Mouse (Mus musculus) lung, postnatal 0 days (tissue): ENCODE results near the gene Ranbp3. TPM values are rescaled to one million over a fixed set of nuclear protein-coding genes. Genes with fewer than 3 reads are reported as not detected.
"Not testable (repeated sequence)": the region's sequence is repeated elsewhere in the genome, so short reads cannot be mapped to it uniquely, and the experiment has no call there.

Source experiments
- ATAC-seq: fragments of 200-750 bp; cut with Nextera tagmentation; 2 replicates; pipeline ENCODE4 v1.8.0; 2017; ENCODE audit warnings: moderate library complexity
- DNase-seq: peaks from one replicate; pipeline ENCODE4 v3.0.0-alpha.2; 2016; ENCODE audit warnings: low spot score
- H3K27ac ChIP-seq: fragments of 300-500 bp; sonication (generic); 2 replicates; pipeline ENCODE4 v1.5.1; 2014; ENCODE audit warnings: antibody characterized with exemption, mild to moderate bottlenecking, low read length, mixed read lengths
- H3K27me3 ChIP-seq: fragments of 300-500 bp; sonication (generic); replicated peaks from 2 replicates; pipeline ENCODE4 v1.6.1; 2014; ENCODE audit warnings: low read length, mixed read lengths; ENCODE audit not compliant: insufficient read depth
- H3K36me3 ChIP-seq: fragments of 300-500 bp; sonication (generic); 2 replicates; pipeline ENCODE4 v1.6.1; 2014; ENCODE audit warnings: low read length, mixed read lengths; ENCODE audit not compliant: insufficient read depth
- H3K4me1 ChIP-seq: fragments of 300-500 bp; sonication (generic); 2 replicates; pipeline ENCODE4 v1.6.1; 2014; ENCODE audit warnings: antibody characterized with exemption, low read depth, low read length, mixed read lengths; ENCODE audit not compliant: insufficient read depth
- H3K4me2 ChIP-seq: fragments of 300-500 bp; sonication (generic); replicated peaks from 2 replicates; pipeline ENCODE4 v1.6.1; 2014; ENCODE audit warnings: low read depth, mild to moderate bottlenecking, low read length, moderate library complexity, mixed read lengths
- H3K4me3 ChIP-seq: fragments of 300-500 bp; sonication (generic); 2 replicates; pipeline ENCODE4 v1.5.1; 2014; ENCODE audit warnings: low read depth, low read length
- H3K9ac ChIP-seq: fragments of 300-500 bp; sonication (generic); replicated peaks from 2 replicates; pipeline ENCODE4 v1.6.1; 2014; ENCODE audit warnings: low read depth, mild to moderate bottlenecking
- H3K9me3 ChIP-seq: fragments of 300-500 bp; sonication (generic); 2 replicates; pipeline ENCODE4 v1.6.1; 2016; ENCODE audit warnings: low read length, mixed read lengths
- CTCF ChIP-seq: IDR thresholded peaks from 2 replicates; pipeline ENCODE4 v1.5.1; 2016; ENCODE audit warnings: antibody characterized with exemption, mild to moderate bottlenecking
- EP300 ChIP-seq: IDR thresholded peaks from 2 replicates; pipeline ENCODE4 v1.6.1; 2016; ENCODE audit warnings: antibody characterized with exemption, mild to moderate bottlenecking, control low read depth
- WGBS: fragments of 180-500 bp; shearing (Covaris S2); extraction: QIAGEN DNeasy Blood & Tissue Kit; methylation state at CpG from one replicate; pipeline ENCODE4 v1.1.7; 2014; 5-methylcytosine and 5-hydroxymethylcytosine counted together
- polyA plus RNA-seq: library from polyadenylated mRNA; unstranded; fragments of >200 nt; fragmentation: Nextera tagmentation; extraction: Ambion mirVana; gene quantifications from 2 replicates; pipeline ENCODE4 v1.2.1, GENCODE M21; 2015

The Ranbp3 gene
- 42.6 and 44.8 TPM in 2 replicates for polyA plus RNA-seq

DNA sequence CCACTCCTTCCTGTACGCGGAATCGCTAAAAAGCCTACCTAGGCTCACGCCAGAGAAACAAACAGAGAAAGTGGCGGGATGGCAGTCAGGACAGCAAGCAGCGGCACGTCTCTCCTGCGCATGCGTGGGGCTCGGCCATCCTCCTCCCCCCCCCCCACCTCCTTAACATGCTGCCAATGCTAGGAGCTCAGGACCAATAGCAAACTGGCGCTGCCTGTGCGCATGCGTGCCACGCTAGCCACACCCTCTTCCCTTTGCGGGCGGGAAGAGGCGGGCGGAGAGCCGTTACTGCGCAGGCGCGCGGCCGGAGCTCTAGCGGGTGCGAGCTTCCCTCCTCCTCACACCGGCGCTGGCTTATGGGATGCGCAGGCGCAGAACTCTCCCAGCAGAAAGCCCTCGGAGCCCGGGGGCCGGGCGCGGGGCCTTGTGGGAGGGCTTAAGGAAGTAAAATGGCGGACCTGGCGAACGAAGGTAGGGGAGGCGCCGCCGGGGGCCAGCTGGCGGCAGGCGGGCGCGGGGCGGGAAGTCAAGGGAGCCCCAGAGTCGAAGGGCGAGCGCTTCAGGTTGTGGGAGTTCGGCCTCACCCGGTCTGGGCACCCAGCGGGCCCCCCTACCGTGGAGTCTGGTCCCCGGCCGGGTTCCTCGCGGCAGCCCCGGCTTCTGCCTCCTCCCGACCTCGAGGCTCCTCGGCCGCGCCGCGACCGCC lies at the start of gene Ranbp3:
TSS of gene Ranbp3 (plus strand) at position 354 of the 706 bp plus-strand sequence.
- WGBS, result under 1% methylated on average over 49 of the region's 66 CpGs

DNA sequence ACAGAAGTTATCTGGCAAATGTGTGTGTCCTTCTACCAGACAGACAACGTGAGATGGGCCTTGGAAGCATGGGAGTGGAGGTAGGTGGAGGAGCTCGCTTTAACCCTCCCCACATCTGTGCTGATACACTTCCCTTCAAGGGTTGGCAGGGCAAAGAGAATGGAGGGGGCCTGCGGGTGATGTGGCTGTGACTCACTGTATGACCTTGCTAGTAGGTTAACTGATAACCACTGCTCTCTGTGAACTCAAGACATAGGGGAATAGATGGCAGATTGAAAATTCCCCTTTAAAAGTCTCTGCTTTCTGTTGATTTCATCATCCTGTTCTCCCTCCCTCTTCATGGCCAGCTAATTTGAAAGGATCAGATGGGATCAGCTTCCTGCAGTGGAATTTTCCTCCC lies 47.6 kb upstream of the Ranbp3 start:
- ATAC-seq (no peak), DNase-seq (no peak)
- Histone ChIP-seq H3K27ac (no peak overlapping the region), H3K4me1 (peaks cover 9% of the 10 kb centered on the region; the same call in 1 of the 2 replicates), H3K9me3 (no peaks in the 10 kb centered on the region), H3K9ac (no peak overlapping the region), H3K27me3 (no peaks in the 10 kb centered on the region), H3K36me3 (peaks cover 13% of the 10 kb centered on the region; the same call in 1 of the 2 replicates), H3K4me3 (peak overlapping the region; percentile 94; the same call in 1 of the 2 replicates), H3K4me2 (peak overlapping the region; percentile 95; the same call in 1 of the 2 replicates)
- WGBS, result 76% methylated on average over 3 of the region's 3 CpGs
- no peak for TF ChIP-seq CTCF
- TF ChIP-seq EP300, result no peak

More for the DNA sequence above, at the start of gene Ranbp3:
- H3K9me3 ChIP-seq, result no peaks in the 10 kb centered on the region
- peak within 1 kb of the TSS; percentile 87 for H3K4me2 ChIP-seq
- peaks cover 14% of the 10 kb centered on the region; the same call in 1 of the 2 replicates for H3K4me1 ChIP-seq
- peak within 1 kb of the TSS; percentile 89 for H3K4me3 ChIP-seq
- ATAC-seq (peak; percentile 95), DNase-seq (peak; percentile 100)
- H3K36me3 ChIP-seq, result 0 out of 2 replicates have a peak, but pooled peaks cover 8% of the 10 kb centered on the region
- no peak for TF ChIP-seq EP300
- TF ChIP-seq CTCF, result no peak
- peak within 1 kb of the TSS; percentile 91 for H3K9ac ChIP-seq
- peak within 1 kb of the TSS; percentile 86 for H3K27ac ChIP-seq
- H3K27me3 ChIP-seq, result no peaks in the 10 kb centered on the region

DNA sequence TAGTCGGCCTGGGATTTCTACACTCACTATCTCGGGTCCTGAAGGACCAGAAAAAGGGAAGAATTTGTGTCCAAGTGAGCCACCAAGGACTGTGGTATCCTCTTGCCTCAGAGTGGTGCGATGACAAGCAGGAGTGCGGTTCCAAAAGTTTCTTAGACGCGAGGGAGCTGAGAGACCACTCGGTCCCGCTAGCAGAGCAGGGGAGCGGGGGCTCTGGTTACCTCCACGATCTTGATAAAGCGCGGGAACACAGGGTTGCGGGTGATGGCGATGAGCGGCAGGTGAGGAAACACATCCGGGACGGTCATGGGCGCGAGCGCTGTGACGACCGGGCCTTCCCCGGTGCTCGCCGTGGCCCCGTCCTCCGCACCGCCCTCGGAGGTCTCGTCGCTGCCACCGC lies 46.8 kb upstream of the Ranbp3 start:
- Histone ChIP-seq H3K4me3 (peak overlapping the region; percentile 94), H3K9me3 (no peaks in the 10 kb centered on the region), H3K4me1 (peaks cover 9% of the 10 kb centered on the region; the same call in 1 of the 2 replicates), H3K36me3 (0 out of 2 replicates have a peak, but pooled peaks cover 9% of the 10 kb centered on the region), H3K4me2 (peak overlapping the region; percentile 95), H3K9ac (peak overlapping the region; percentile 85), H3K27me3 (no peaks in the 10 kb centered on the region), H3K27ac (peak overlapping the region; percentile 54)
- under 1% methylated on average over 29 of the region's 32 CpGs for WGBS
- ATAC-seq (no peak), DNase-seq (no peak)
- TF ChIP-seq EP300 (no peak), CTCF (no peak)

DNA sequence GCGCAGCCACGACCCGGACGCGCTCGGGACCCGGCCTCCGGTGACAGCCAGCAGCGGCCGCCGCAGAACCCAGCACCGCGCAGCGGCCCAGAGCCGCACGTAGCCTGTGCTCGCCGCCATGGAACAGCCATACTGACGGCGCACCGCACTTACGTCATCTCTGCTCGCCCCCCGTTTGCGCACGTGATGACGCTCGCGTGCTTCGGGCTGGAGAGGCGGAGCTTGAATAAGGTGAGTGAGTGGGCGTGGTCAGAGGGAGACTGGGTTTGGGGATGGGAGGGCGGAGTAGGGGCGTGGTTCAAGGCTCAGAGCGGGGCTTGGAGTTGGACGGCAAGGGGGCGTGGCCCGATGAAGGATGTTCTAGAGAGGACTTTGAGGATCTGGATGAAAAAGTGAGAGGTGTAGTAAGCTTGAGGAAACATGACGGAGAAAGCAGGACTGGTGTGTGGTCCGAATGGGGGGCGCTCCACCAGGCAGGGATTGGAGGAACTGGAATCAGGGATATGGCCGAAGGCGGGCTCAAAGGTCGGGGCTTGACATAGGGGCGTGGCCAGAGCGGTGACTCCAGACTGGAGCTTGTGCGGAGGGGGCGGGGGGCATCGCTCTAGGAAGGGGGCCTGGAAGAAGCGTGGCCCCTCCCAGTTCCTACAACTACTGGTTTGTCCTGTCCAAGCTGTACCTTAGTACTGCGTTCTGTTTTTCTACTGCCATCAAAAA lies 46.2 kb upstream of the Ranbp3 start, which contains the start of gene Lonp1:
TSS of gene Lonp1 (minus strand) at position 134 of the 717 bp plus-strand sequence.
- H3K9ac ChIP-seq, result peak within 1 kb of the TSS; percentile 85
- peaks cover 9% of the 10 kb centered on the region; the same call in 1 of the 2 replicates for H3K4me1 ChIP-seq
- H3K9me3 ChIP-seq, result no peaks in the 10 kb centered on the region
- H3K4me2 ChIP-seq, result peak within 1 kb of the TSS; percentile 95
- no peaks in the 10 kb centered on the region for H3K27me3 ChIP-seq
- TF ChIP-seq CTCF, result no peak
- no peak for TF ChIP-seq EP300
- under 1% methylated on average over 46 of the region's 51 CpGs for WGBS
- DNase-seq, result peak; percentile 99
- peak within 1 kb of the TSS; percentile 54 for H3K27ac ChIP-seq
- ATAC-seq, result peak; percentile 91
- 0 out of 2 replicates have a peak, but pooled peaks cover 7% of the 10 kb centered on the region for H3K36me3 ChIP-seq
- H3K4me3 ChIP-seq, result peak within 1 kb of the TSS; percentile 94

DNA sequence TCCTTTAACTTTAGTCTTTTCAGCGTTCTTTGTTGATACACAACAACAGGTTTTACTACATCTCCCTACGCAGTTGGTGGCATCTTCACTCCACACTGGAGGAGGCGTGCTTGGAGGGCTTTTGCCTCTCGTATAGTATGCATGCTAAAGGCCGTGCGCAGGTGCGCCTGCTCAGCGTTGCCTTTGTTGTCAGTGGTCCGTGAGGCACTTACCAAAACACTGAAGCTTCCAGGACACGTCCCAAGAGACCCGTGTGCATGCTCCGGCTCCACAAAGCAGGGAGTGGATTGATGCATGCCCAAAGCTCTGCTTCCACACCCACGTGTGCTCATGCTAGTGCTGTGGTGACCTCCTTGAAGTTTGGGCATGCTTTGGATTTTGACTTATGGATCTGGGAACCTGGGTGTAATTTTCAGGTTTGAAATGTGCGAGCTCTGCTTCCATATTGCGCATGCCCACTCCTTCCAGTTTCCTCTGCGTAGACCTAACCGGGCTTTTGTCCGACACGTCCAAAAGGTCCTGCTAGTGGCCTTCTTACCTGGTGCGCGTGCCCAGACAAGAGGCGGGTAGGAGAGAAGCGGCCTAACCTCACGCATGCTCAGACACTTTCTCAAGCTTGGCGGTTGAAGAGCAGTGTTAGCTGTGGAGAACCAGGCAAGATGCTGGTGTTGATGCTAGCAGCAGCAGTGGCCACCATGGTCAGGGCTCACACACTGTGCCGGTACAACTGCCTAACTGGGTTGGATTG lies 45.4 kb upstream of the Ranbp3 start, which contains the start of gene Catsperd:
TSS of gene Catsperd (plus strand) at position 614 of the 748 bp plus-strand sequence.
- peaks cover 9% of the 10 kb centered on the region; the same call in 1 of the 2 replicates for H3K4me1 ChIP-seq
- H3K4me3 ChIP-seq, result peak within 1 kb of the TSS; percentile 94
- no peaks in the 10 kb centered on the region for H3K27me3 ChIP-seq
- H3K9ac ChIP-seq, result peak within 1 kb of the TSS; percentile 16; the same call in 1 of the 2 replicates
- peak within 1 kb of the TSS; percentile 95 for H3K4me2 ChIP-seq
- no peak for TF ChIP-seq CTCF
- no peak for TF ChIP-seq EP300
- peak within 1 kb of the TSS; percentile 54 for H3K27ac ChIP-seq
- WGBS, result 8% methylated on average over 26 of the region's 26 CpGs
- peak; percentile 59 for DNase-seq
- H3K36me3 ChIP-seq, result no peaks in the 10 kb centered on the region
- H3K9me3 ChIP-seq, result no peaks in the 10 kb centered on the region
- ATAC-seq, result peak; percentile 13; the same call in 1 of the 2 replicates

DNA sequence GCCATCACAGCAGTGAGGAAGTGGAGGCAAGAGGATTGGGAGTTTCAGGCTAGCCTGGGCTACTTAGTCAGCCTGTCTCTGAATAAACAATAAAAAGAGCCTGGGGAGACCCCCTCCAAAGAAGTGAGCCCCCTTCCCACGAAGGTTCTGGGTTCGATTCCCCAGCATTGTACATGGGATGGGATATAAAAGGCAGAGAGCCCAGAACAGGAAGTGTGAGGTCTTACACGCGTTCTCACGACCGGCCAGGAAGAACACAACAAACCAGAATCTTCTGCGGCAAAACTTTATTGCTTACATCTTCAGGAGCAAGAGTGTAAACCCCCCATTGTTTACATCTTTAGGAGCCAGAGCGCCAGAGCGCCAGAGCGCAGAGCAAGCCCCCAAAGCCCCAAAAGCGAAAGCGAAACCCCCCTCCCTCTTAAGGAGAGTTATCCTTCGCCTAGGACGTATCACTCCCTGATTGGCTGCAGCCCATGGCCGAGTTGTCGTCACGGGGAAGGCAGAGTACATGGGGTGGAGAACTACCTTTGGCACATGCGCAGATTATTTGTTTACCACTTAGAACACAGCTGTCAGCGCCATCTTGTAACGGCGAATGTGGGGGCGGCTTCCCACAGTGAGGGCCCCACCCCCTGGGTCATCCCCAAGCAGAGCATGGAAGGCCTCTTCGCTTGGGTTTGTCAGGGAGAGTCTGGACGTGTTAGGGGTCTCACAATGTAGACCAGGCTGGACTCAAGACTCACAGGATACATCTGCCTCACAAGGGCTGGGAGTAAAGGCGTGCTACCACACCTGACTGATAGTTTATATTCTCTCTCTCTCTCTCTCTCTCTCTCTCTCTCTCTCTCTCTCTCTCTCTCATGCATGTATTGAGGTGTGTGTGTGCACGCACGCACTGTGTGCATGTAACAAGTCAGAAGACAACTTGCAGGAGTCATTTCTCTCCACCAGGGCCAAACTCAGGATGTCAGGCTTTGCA lies 43.0 kb upstream of the Ranbp3 start:
- H3K36me3 ChIP-seq, H3K9ac ChIP-seq, DNase-seq, H3K27ac ChIP-seq, H3K27me3 ChIP-seq, ATAC-seq, H3K4me2 ChIP-seq, H3K9me3 ChIP-seq, H3K4me3 ChIP-seq, H3K4me1 ChIP-seq: not testable (repeated sequence)
- 71% methylated on average over 24 of the region's 27 CpGs for whole genome bisulfite sequencing
